In genomic region chr12:85471920-85472655, GRCm38 (mm10) we compare ENCODE assay signal across 8 mouse cellular contexts. TPM values are rescaled to one million over a fixed set of nuclear protein-coding genes. Genes with fewer than 3 reads are reported as not detected.
A peak's percentile ranks its signal among the peaks of the same experiment; 100 is the strongest.
DNase-seq lines count a peak whose midpoint lies in the region; ATAC-seq lines count a peak whose summit lies in the region.

No protein-coding gene starts in this region.

- H3K4me3 ChIP-seq in liver, embryonic 12.5 days = peak overlapping the region; percentile 69

- 0 out of 2 replicates have a peak overlapping the region, but pooled peaks have one; percentile 5 for H3K9ac ChIP-seq in liver, embryonic 12.5 days

- peak overlapping the region; percentile 13; the same call in 1 of the 2 replicates for H3K27ac ChIP-seq in liver, embryonic 12.5 days

- H3K4me1 ChIP-seq in liver, embryonic 12.5 days = peaks cover 52% of the 10 kb centered on the region

- DNase-seq in left cerebral cortex, adult 18-20 months (ENCODE audit: low spot score in 2 of 2) = peak; percentile 34 to 52
- DNase-seq in left cerebral cortex, adult 11 months (ENCODE audit: low spot score) = no peak
- peak; percentile 84 for DNase-seq in embryo, embryonic 11 days
- peak; percentile 91 to 92 for DNase-seq in heart, adult 9 months (ENCODE audit: low spot score in 2 of 2)
- peak; percentile 69 for DNase-seq in kidney, adult 9 months
- DNase-seq in spleen, postnatal 4 days (ENCODE audit: low spot score in 2 of 2) = peak; percentile 45 to 74

- H3K4me2 ChIP-seq in liver, embryonic 12.5 days = peak overlapping the region; percentile 100

- 1% methylated on average over 42 of the region's 42 CpGs for WGBS in liver, embryonic 12.5 days (ENCODE audit: insufficient replicate concordance)

- no peaks in the 10 kb centered on the region for H3K36me3 ChIP-seq in liver, embryonic 12.5 days

- H3K27me3 ChIP-seq in liver, embryonic 12.5 days (replicated peaks) = peaks cover 95% of the 10 kb centered on the region

- peak; percentile 57 for ATAC-seq in liver, embryonic 12.5 days
- ATAC-seq in monocyte, adult 5-6 weeks (replicated peaks; ENCODE audit: insufficient number of reproducible peaks, low FRiP score, low TSS enrichment, poor library complexity, severe bottlenecking) = peak; percentile 14; the same call in 1 of the 2 replicates

- no peaks in the 10 kb centered on the region for H3K9me3 ChIP-seq in liver, embryonic 12.5 days (replicated peaks)

RNA-seq across cellular contexts. Expression of gene Fos, which starts 1.6 kb away (rescaled TPM):
- total RNA-seq in left cerebral cortex, adult 18-20 months (2021) = 10 to 100 TPM; 65.4 to 77.2 TPM
- 1.4 and 1.5 TPM in 2 replicates for polyA plus RNA-seq in liver, embryonic 12.5 days (2016; fragmentation: Nextera tagmentation; extraction: Ambion mirVana)
- 138 to 560 TPM (median 216 TPM) in 3 replicates for total RNA-seq in monocyte, adult 5-6 weeks (2017)
